Mouse (Mus musculus): ENCODE measurements around the gene H2-D1. TPM values are rescaled to one million over a fixed set of nuclear protein-coding genes. Genes with fewer than 3 reads are reported as not detected.
"Not testable (repeated sequence)": the region's sequence is repeated elsewhere in the genome, so short reads cannot be mapped to it uniquely, and the experiment has no call there.

H2-D1 gene
- polyA plus RNA-seq, 1 experiment from 2014 or later: 118 TPM

- ATAC-seq (ENCODE audit: low FRiP score, low read depth): no peak; the same call in 1 of the 2 replicates
- 1% methylated on average over 31 of the region's 31 CpGs for WGBS
- no peaks in the 10 kb centered on the region for H3K36me3 ChIP-seq
- H3K9me3 ChIP-seq: no peaks in the 10 kb centered on the region
- peak overlapping the region; percentile 55 for H3K9ac ChIP-seq
- H3K4me2 ChIP-seq: peak overlapping the region; percentile 74
- H3K27me3 ChIP-seq: 0 out of 2 replicates have a peak, but pooled peaks cover 2% of the 10 kb centered on the region
- H3K4me1 ChIP-seq (replicated peaks): peaks cover 10% of the 10 kb centered on the region
- H3K27ac ChIP-seq (replicated peaks): no peak overlapping the region
- H3K4me3 ChIP-seq: peak overlapping the region; percentile 69
Measured at GRCm38 (mm10) chr17:35263523-35263883, 973 bp downstream of the H2-D1 start.

- no peak overlapping the region for H3K4me2 ChIP-seq
- no peaks in the 10 kb centered on the region for H3K9me3 ChIP-seq
- no peak overlapping the region for H3K4me3 ChIP-seq
- no peaks in the 10 kb centered on the region for H3K36me3 ChIP-seq
- H3K27ac ChIP-seq (replicated peaks): no peak overlapping the region
- WGBS: 75% methylated on average over 1 of the region's 1 CpGs
- no peak for ATAC-seq (ENCODE audit: low FRiP score, low read depth)
- H3K9ac ChIP-seq: no peak overlapping the region
- H3K27me3 ChIP-seq: 0 out of 2 replicates have a peak, but pooled peaks cover 2% of the 10 kb centered on the region
- peaks cover 10% of the 10 kb centered on the region for H3K4me1 ChIP-seq (replicated peaks)
Measured at GRCm38 (mm10) chr17:35267399-35268086, 5.0 kb downstream of the H2-D1 start.

- no peaks in the 10 kb centered on the region for H3K27me3 ChIP-seq
- no peak overlapping the region for H3K27ac ChIP-seq (replicated peaks)
- no peaks in the 10 kb centered on the region for H3K9me3 ChIP-seq
- H3K36me3 ChIP-seq: no peaks in the 10 kb centered on the region
- H3K4me3 ChIP-seq: no peak overlapping the region
- no peaks in the 10 kb centered on the region for H3K4me1 ChIP-seq (replicated peaks)
- no peak overlapping the region for H3K4me2 ChIP-seq
- WGBS: 21% methylated on average over 3 of the region's 3 CpGs
- no peak overlapping the region for H3K9ac ChIP-seq
- no peak for ATAC-seq (ENCODE audit: low FRiP score, low read depth)
Measured at GRCm38 (mm10) chr17:35269653-35270347, 7.3 kb downstream of the H2-D1 start.

GRCm38 (mm10) chr17:35272249-35272648 is 9.7 kb downstream of the H2-D1 start:
- Histone ChIP-seq H3K36me3 (no peaks in the 10 kb centered on the region), H3K27ac (replicated peaks) (no peak overlapping the region), H3K27me3 (peaks cover 14% of the 10 kb centered on the region; the same call in 1 of the 2 replicates), H3K9ac (no peak overlapping the region), H3K4me1 (replicated peaks) (no peaks in the 10 kb centered on the region), H3K9me3 (no peaks in the 10 kb centered on the region), H3K4me3 (no peak overlapping the region), H3K4me2 (no peak overlapping the region)
- WGBS: 79% methylated on average over 3 of the region's 3 CpGs
- ATAC-seq (ENCODE audit: low FRiP score, low read depth): no peak

- no peak overlapping the region for H3K27ac ChIP-seq (replicated peaks)
- peak; percentile 73 for ATAC-seq (ENCODE audit: low FRiP score, low read depth)
- no peak overlapping the region for H3K4me3 ChIP-seq
- 2% methylated on average over 11 of the region's 11 CpGs for WGBS
- no peaks in the 10 kb centered on the region for H3K4me1 ChIP-seq (replicated peaks)
- H3K27me3 ChIP-seq: peaks cover 14% of the 10 kb centered on the region; the same call in 1 of the 2 replicates
- no peaks in the 10 kb centered on the region for H3K9me3 ChIP-seq
- H3K9ac ChIP-seq: no peak overlapping the region
- H3K4me2 ChIP-seq: no peak overlapping the region
- H3K36me3 ChIP-seq: no peaks in the 10 kb centered on the region
Measured at GRCm38 (mm10) chr17:35274770-35275169, 12.2 kb downstream of the H2-D1 start.

- Histone ChIP-seq H3K4me2 (peak overlapping the region; percentile 47), H3K9me3 (no peaks in the 10 kb centered on the region), H3K27ac (replicated peaks) (no peak overlapping the region), H3K9ac (0 out of 2 replicates have a peak overlapping the region, but pooled peaks have one; percentile 11), H3K36me3 (no peaks in the 10 kb centered on the region), H3K4me1 (replicated peaks) (no peaks in the 10 kb centered on the region), H3K4me3 (0 out of 2 replicates have a peak overlapping the region, but pooled peaks have one; percentile 13), H3K27me3 (peaks cover 14% of the 10 kb centered on the region; the same call in 1 of the 2 replicates)
- ATAC-seq (ENCODE audit: low FRiP score, low read depth): no peak
- WGBS: 23% methylated on average over 13 of the region's 13 CpGs
Measured at GRCm38 (mm10) chr17:35276304-35276864, 13.9 kb downstream of the H2-D1 start.

GRCm38 (mm10) chr17:35278049-35278448 is 15.5 kb downstream of the H2-D1 start:
- H3K9ac ChIP-seq: no peak overlapping the region
- no peak overlapping the region for H3K4me2 ChIP-seq
- WGBS: 87% methylated on average over 8 of the region's 8 CpGs
- H3K4me1 ChIP-seq (replicated peaks): no peaks in the 10 kb centered on the region
- H3K27ac ChIP-seq (replicated peaks): no peak overlapping the region
- H3K27me3 ChIP-seq: peaks cover 14% of the 10 kb centered on the region; the same call in 1 of the 2 replicates
- no peaks in the 10 kb centered on the region for H3K9me3 ChIP-seq
- H3K36me3 ChIP-seq: no peaks in the 10 kb centered on the region
- no peak overlapping the region for H3K4me3 ChIP-seq
- no peak for ATAC-seq (ENCODE audit: low FRiP score, low read depth)

- H3K9me3 ChIP-seq: no peaks in the 10 kb centered on the region
- no peak overlapping the region for H3K4me2 ChIP-seq
- H3K4me1 ChIP-seq (replicated peaks): no peaks in the 10 kb centered on the region
- no peak overlapping the region for H3K9ac ChIP-seq
- H3K36me3 ChIP-seq: no peaks in the 10 kb centered on the region
- H3K4me3 ChIP-seq: no peak overlapping the region
- whole genome bisulfite sequencing: 91% methylated on average over 13 of the region's 13 CpGs
- ATAC-seq (ENCODE audit: low FRiP score, low read depth): no peak
- H3K27ac ChIP-seq (replicated peaks): no peak overlapping the region
- H3K27me3 ChIP-seq: peaks cover 14% of the 10 kb centered on the region; the same call in 1 of the 2 replicates
Measured at GRCm38 (mm10) chr17:35278957-35279688, 16.6 kb downstream of the H2-D1 start.

- H3K4me3 ChIP-seq: no peak overlapping the region
- H3K27ac ChIP-seq (replicated peaks): no peak overlapping the region
- no peaks in the 10 kb centered on the region for H3K4me1 ChIP-seq (replicated peaks)
- no peak overlapping the region for H3K4me2 ChIP-seq
- no peaks in the 10 kb centered on the region for H3K36me3 ChIP-seq
- H3K27me3 ChIP-seq: peaks cover 13% of the 10 kb centered on the region; the same call in 1 of the 2 replicates
- 80% methylated on average over 3 of the region's 3 CpGs for WGBS
- no peak overlapping the region for H3K9ac ChIP-seq
- ATAC-seq (ENCODE audit: low FRiP score, low read depth): no peak
- H3K9me3 ChIP-seq: no peaks in the 10 kb centered on the region
Measured at GRCm38 (mm10) chr17:35280276-35280675, 17.7 kb downstream of the H2-D1 start.

GRCm38 (mm10) chr17:35285431-35285830 is 22.9 kb downstream of the H2-D1 start:
- Histone ChIP-seq H3K4me1 (replicated peaks) (no peaks in the 10 kb centered on the region), H3K9me3 (no peaks in the 10 kb centered on the region), H3K4me2 (no peak overlapping the region), H3K36me3 (no peaks in the 10 kb centered on the region), H3K4me3 (no peak overlapping the region), H3K27ac (replicated peaks) (no peak overlapping the region), H3K27me3 (no peaks in the 10 kb centered on the region), H3K9ac (no peak overlapping the region)
- no peak for ATAC-seq (ENCODE audit: low FRiP score, low read depth)

GRCm38 (mm10) chr17:35295796-35296195 is 33.3 kb downstream of the H2-D1 start:
- ATAC-seq (ENCODE audit: low FRiP score, low read depth); H3K27me3 ChIP-seq; H3K36me3 ChIP-seq; H3K4me3 ChIP-seq; H3K4me2 ChIP-seq; H3K9me3 ChIP-seq; H3K4me1 ChIP-seq (replicated peaks); H3K9ac ChIP-seq; H3K27ac ChIP-seq (replicated peaks): not testable (repeated sequence)
- WGBS: 3% methylated on average over 5 of the region's 5 CpGs

All from hindbrain, embryonic 15.5 days (tissue).